Mouse (Mus musculus) hindbrain, embryonic 16.5 days (tissue): ENCODE data around the gene Elovl6. TPM values are rescaled to one million over a fixed set of nuclear protein-coding genes. Genes with fewer than 3 reads are reported as not detected.

ENCODE experiments used
- ATAC-seq: fragments of 200-750 bp; cut with Nextera tagmentation; 2 replicates; pipeline ENCODE4 v1.8.0; 2017; ENCODE audit warnings: moderate TSS enrichment, moderate library complexity
- H3K27ac ChIP-seq: fragments of 300-500 bp; sonication (generic); 2 replicates; pipeline ENCODE4 v1.5.1; 2014; ENCODE audit warnings: low read depth, mild to moderate bottlenecking, control low read depth, low read length, moderate library complexity
- H3K27me3 ChIP-seq: fragments of 300-500 bp; sonication (generic); replicated peaks from 2 replicates; pipeline ENCODE4 v1.6.1; 2014; ENCODE audit warnings: low read length; ENCODE audit not compliant: control insufficient read depth, insufficient read depth
- H3K36me3 ChIP-seq: fragments of 300-500 bp; sonication (generic); 2 replicates; pipeline ENCODE4 v1.6.1; 2014; ENCODE audit warnings: mild to moderate bottlenecking, low read length, moderate library complexity, mixed read lengths; ENCODE audit not compliant: control insufficient read depth, insufficient read depth
- H3K4me1 ChIP-seq: fragments of 300-500 bp; sonication (generic); 2 replicates; pipeline ENCODE4 v1.6.1; 2014; ENCODE audit warnings: low read depth, low read length; ENCODE audit not compliant: control insufficient read depth, insufficient read depth
- H3K4me2 ChIP-seq: fragments of 300-500 bp; sonication (generic); 2 replicates; pipeline ENCODE4 v1.6.1; 2014; ENCODE audit warnings: mild to moderate bottlenecking, low read length, control low read depth, moderate library complexity
- H3K4me3 ChIP-seq: fragments of 300-500 bp; sonication (generic); 2 replicates; pipeline ENCODE4 v1.5.1; 2014; ENCODE audit warnings: mild to moderate bottlenecking, low read length, control low read depth, moderate library complexity
- H3K9ac ChIP-seq: fragments of 300-500 bp; sonication (generic); 2 replicates; pipeline ENCODE4 v1.6.1; 2014; ENCODE audit warnings: low read depth, mild to moderate bottlenecking, control low read depth, low read length, moderate library complexity
- H3K9me3 ChIP-seq: fragments of 300-500 bp; sonication (generic); 2 replicates; pipeline ENCODE4 v1.6.1; 2014; ENCODE audit warnings: mild to moderate bottlenecking, low read length, moderate library complexity; ENCODE audit not compliant: control insufficient read depth
- WGBS: fragments of 180-500 bp; shearing (Covaris S2); extraction: QIAGEN DNeasy Blood & Tissue Kit; methylation state at CpG from one replicate; pipeline ENCODE4 v1.1.7; 2014; 5-methylcytosine and 5-hydroxymethylcytosine counted together
- polyA plus RNA-seq: library from polyadenylated mRNA; unstranded; fragments of >200 nt; fragmentation: Nextera tagmentation; extraction: Ambion mirVana; gene quantifications from 2 replicates; pipeline ENCODE4 v1.2.1, GENCODE M21; 2015

The Elovl6 gene
- polyA plus RNA-seq, 1 experiment from 2014 or later = 44.4 TPM

DNA sequence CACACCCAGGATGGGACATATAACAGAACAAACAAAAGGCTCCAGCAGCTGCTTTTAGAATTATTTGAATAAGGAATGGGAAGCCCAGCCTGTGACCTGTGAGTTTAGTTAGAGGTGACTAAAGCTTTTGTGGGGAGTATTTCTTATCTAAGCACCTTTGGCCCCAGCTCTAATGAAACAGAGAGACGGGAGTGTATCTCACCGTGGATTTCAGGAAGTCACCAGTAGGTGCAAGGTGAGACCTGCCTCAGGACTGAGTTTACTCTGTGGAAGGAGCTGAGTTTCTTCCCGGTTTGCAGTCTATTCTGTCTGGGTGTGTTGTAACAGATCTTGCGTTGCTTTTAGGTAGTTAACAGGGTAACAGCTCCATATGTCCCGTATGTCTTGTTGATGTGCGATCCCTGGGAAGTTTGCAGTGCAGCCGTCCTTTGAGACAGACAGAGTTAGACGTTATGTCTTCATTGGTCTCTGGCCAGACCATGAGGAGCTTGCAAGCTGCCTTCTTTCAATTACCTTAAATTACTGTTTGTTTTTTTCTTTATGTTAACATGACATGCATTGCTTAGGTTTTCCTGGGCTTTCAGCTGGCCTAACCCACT, 15.8 kb downstream of the Elovl6 start:
- H3K9me3 ChIP-seq = no peaks in the 10 kb centered on the region
- H3K36me3 ChIP-seq = no peaks in the 10 kb centered on the region
- no peak overlapping the region for H3K4me3 ChIP-seq
- peaks cover 3% of the 10 kb centered on the region for H3K4me1 ChIP-seq
- H3K9ac ChIP-seq = no peak overlapping the region
- H3K27me3 ChIP-seq = no peaks in the 10 kb centered on the region
- no peak overlapping the region for H3K4me2 ChIP-seq
- WGBS = 71% methylated on average over 8 of the region's 8 CpGs
- no peak overlapping the region for H3K27ac ChIP-seq
- no peak for ATAC-seq

DNA sequence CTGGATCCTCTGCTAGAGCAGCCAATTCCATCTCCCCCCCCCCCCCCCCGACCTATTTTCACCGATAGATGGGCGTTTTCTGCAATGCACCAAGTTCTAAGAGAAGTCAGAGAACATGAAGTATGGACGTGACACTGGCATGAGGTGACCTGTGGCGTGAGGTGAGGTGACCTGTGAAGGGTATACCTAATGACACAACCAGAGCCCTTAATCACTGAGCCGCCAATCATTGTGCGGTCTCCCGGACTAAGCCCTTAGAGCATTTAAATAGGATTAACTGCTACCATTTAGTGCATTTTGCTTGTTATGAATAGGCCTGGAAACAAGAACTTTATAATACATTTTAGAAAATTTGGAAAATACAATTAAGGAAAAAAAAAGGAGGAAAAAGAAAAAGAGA, 16.6 kb downstream of the Elovl6 start:
- WGBS = 68% methylated on average over 8 of the region's 8 CpGs
- Histone ChIP-seq H3K9me3 (no peaks in the 10 kb centered on the region), H3K4me2 (no peak overlapping the region), H3K9ac (no peak overlapping the region), H3K27me3 (no peaks in the 10 kb centered on the region), H3K36me3 (no peaks in the 10 kb centered on the region), H3K4me1 (peaks cover 3% of the 10 kb centered on the region), H3K4me3 (no peak overlapping the region), H3K27ac (no peak overlapping the region)
- ATAC-seq = no peak

DNA sequence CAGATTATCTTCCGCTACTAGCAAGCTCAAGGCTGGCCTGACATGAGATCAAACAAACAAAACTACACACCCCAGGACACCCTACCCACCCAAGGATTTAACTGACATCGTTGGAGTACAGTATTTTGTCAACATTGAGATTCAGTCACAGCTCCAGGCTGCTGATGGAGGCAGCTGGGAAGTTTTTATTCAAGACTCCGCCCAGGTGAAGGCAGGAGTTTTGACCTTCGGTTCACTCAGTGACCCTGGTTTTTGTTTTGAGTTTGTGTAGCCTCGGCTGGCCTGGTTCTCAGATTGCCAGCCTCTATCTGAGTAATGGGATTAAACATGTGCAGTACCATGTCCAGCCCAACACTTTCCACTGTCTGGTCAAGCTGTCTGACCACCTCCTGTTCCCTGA, 17.4 kb downstream of the Elovl6 start:
- no peak overlapping the region for H3K4me2 ChIP-seq
- no peaks in the 10 kb centered on the region for H3K36me3 ChIP-seq
- WGBS = 46% methylated on average over 5 of the region's 5 CpGs
- H3K4me1 ChIP-seq = peaks cover 3% of the 10 kb centered on the region
- H3K27me3 ChIP-seq = no peaks in the 10 kb centered on the region
- no peak overlapping the region for H3K4me3 ChIP-seq
- ATAC-seq = no peak
- no peak overlapping the region for H3K9ac ChIP-seq
- H3K27ac ChIP-seq = no peak overlapping the region
- no peaks in the 10 kb centered on the region for H3K9me3 ChIP-seq

DNA sequence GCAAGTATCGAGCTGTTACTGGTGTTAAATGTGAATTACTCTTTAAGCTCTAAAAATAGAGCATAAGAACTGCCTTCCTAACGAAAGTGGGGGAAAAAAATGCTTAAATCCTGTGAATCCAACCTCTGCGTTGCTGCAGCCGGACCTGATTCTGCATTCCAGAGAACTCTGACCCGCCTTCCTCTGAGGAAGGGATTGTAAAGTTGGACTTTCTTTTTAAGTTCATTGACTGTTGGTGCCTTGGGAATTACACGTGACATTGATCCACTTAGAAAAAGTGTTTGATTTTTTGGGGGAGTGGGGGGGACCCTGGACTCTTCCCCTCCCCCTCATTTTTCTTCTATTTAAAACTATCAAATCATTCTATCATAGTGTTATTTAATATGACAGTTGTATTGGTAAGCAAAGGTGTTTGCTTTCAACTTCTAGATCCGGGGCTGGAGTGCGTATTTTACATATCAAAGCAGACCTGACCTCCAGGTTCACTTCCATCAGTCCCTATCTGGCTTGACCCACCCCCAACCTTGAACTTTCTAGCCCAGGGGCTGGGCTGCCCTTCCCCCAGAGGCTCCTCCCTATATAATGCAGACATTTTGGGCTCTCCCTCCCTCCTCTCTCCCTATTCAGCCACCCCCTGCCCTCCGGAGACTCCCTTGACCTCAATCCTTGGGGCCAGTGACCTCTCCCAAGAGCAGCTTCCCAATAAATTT, 19.6 kb downstream of the Elovl6 start:
- WGBS = 63% methylated on average over 9 of the region's 9 CpGs
- no peak overlapping the region for H3K4me3 ChIP-seq

DNA sequence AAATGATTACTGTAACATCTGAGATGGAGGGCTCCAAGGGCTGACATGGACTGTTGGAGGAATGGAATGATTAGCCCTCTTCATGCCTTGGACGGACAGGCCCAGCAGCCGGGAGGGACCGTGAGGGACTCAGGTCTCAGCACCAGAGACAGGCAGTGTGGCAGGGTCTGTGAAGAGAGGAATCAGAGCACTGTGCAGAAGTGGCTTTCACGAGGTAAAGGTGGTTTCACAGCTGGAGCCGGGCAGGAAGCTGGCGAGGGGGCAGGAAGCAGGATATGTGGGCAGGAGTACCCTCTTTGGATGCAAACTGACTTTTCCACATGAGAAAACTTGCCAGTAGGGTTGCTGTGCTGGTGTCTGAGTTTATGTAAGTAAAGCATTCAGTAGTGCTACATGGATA, 20.2 kb downstream of the Elovl6 start:
- Histone ChIP-seq H3K27me3 (no peaks in the 10 kb centered on the region), H3K4me2 (no peak overlapping the region), H3K4me3 (no peak overlapping the region), H3K9ac (no peak overlapping the region), H3K27ac (no peak overlapping the region), H3K4me1 (no peaks in the 10 kb centered on the region; the same call in 1 of the 2 replicates), H3K9me3 (no peaks in the 10 kb centered on the region), H3K36me3 (no peaks in the 10 kb centered on the region)
- ATAC-seq = no peak
- 82% methylated on average over 6 of the region's 6 CpGs for WGBS

More for the DNA sequence above, 19.6 kb downstream of the Elovl6 start:
- no peak overlapping the region for H3K27ac ChIP-seq
- H3K4me2 ChIP-seq = no peak overlapping the region
- ATAC-seq = no peak
- no peaks in the 10 kb centered on the region for H3K27me3 ChIP-seq
- no peaks in the 10 kb centered on the region; the same call in 1 of the 2 replicates for H3K4me1 ChIP-seq
- H3K9ac ChIP-seq = no peak overlapping the region
- no peaks in the 10 kb centered on the region for H3K9me3 ChIP-seq
- H3K36me3 ChIP-seq = no peaks in the 10 kb centered on the region

DNA sequence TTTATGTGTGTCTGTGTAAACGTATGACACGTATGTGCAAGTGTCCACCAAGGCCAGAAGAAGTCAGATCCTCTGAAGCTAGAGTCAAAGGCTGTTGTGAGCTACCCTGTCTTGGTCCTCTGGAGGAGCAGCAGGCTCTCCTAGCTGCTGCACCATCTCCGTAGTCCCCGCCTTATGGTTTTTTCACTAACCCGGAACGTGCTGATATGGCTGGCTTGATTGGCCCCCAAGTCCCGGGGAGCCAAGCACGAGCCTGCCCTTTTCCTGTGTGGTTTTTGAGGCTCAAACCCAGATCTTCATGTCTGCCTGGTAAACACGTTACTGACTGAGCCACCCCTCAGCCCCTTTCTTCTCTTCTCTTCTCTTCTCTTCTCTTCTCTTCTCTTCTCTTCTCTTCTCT, 21.0 kb downstream of the Elovl6 start:
- H3K4me3 ChIP-seq = no peak overlapping the region
- WGBS = 89% methylated on average over 9 of the region's 9 CpGs
- ATAC-seq = no peak
- H3K4me2 ChIP-seq = no peak overlapping the region
- H3K27me3 ChIP-seq = no peaks in the 10 kb centered on the region
- H3K9me3 ChIP-seq = no peaks in the 10 kb centered on the region
- H3K9ac ChIP-seq = no peak overlapping the region
- no peaks in the 10 kb centered on the region for H3K36me3 ChIP-seq
- H3K27ac ChIP-seq = no peak overlapping the region
- no peaks in the 10 kb centered on the region for H3K4me1 ChIP-seq

DNA sequence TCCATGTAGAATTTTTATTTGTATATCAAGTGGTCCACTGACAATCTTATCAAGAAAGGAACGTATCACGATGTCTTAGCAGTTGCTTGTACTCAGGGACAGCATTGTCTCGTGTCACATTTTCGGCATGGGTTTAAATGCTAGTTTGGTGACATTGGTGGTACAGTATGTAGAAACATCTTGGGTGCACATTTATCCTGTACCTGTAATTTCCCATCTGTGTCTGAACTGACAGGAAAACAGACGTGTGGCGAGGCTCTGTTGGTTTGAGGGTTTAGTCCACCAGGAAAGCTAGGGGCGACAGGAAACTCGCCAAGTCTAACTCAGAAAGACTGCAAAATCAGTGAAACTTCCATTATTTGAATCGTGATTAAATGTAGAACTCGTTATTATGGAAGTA, 21.5 kb downstream of the Elovl6 start:
- 92% methylated on average over 10 of the region's 10 CpGs for WGBS
- Histone ChIP-seq H3K27ac (no peak overlapping the region), H3K9me3 (no peaks in the 10 kb centered on the region), H3K4me2 (no peak overlapping the region), H3K4me3 (no peak overlapping the region), H3K36me3 (no peaks in the 10 kb centered on the region), H3K27me3 (no peaks in the 10 kb centered on the region), H3K4me1 (no peaks in the 10 kb centered on the region), H3K9ac (no peak overlapping the region)
- ATAC-seq = no peak

DNA sequence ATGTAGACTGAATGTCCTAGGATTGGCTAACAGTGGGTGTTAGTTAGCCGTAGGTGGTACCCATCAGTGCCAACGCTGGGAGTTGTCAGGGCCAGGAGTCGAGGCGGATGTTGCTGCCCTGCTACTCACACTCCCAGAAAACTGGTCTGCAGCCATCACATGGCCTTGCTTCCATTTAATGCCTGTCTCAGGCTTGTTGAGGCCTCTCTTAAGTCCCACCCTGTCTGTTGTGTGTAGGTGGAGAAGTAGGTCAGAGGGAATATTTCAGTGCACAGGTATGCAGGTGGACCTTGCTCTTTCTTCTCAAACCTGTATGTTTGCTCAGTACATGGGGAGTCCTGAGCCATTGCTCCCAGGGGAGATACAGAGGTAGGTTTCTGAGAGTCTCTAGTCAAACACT, 22.3 kb downstream of the Elovl6 start:
- WGBS = 83% methylated on average over 4 of the region's 4 CpGs
- no peak overlapping the region for H3K9ac ChIP-seq
- no peaks in the 10 kb centered on the region for H3K9me3 ChIP-seq
- no peak overlapping the region for H3K4me2 ChIP-seq
- H3K4me1 ChIP-seq = no peaks in the 10 kb centered on the region
- ATAC-seq = no peak
- no peak overlapping the region for H3K27ac ChIP-seq
- no peak overlapping the region for H3K4me3 ChIP-seq
- H3K27me3 ChIP-seq = no peaks in the 10 kb centered on the region
- H3K36me3 ChIP-seq = no peaks in the 10 kb centered on the region

DNA sequence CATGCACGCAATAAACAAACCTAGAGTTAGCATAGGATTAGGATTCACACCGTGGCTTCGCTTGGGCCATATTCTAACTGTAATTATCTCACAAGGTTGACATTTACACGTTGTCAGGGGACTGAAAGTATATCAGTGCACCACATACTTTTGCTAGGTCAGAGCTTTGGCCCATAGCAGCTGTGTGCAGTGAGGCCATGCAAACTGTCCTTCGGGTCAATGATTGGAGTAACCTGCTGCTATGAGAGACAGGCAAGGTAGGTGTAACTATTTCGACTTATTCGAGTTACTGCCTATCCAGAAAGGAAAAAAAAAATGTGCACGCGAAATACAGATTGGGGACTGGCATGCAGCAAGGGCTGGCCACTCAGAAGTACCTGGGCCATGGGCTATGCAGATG, 24.9 kb downstream of the Elovl6 start:
- ATAC-seq = no peak
- H3K9ac ChIP-seq = no peak overlapping the region
- no peaks in the 10 kb centered on the region for H3K4me1 ChIP-seq
- H3K36me3 ChIP-seq = no peaks in the 10 kb centered on the region
- no peak overlapping the region for H3K27ac ChIP-seq
- no peak overlapping the region for H3K4me2 ChIP-seq
- no peaks in the 10 kb centered on the region for H3K27me3 ChIP-seq
- 90% methylated on average over 9 of the region's 9 CpGs for WGBS
- H3K4me3 ChIP-seq = no peak overlapping the region
- H3K9me3 ChIP-seq = no peaks in the 10 kb centered on the region
